Mouse (Mus musculus): Measurements from ENCODE around the gene Mpi.
A peak's percentile ranks its signal among the peaks of the same experiment; 100 is the strongest.

Gene Mpi

GRCm38 (mm10) chr9:57552139-57552887 lies at the start of gene Mpi:
Gene Mpi (minus strand): TSS chr9:57552763.
- DNase-seq (ENCODE audit: low spot score in 2 of 2): peak; percentile 44 to 71

DNA sequence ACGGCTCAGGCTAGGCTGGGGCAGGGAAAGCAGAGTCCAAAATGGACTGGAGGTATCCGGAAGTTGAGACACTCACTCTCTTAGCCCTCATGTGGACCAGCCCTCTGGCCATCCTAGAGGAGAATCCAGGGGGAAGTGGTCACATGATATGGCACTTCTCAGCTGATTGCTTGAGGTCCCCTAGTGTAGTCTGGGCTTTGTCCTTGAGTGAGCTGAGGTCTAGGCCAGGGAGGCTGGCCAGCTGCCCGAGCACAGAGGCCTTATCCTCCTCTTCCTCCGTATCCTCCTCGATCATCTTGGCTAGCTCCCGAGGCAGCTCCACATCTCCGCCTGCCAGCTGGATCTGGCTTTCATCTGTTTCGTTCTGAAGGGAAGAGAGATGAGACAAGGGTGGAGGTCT lies 49.5 kb upstream of the Mpi start:
- no peak for DNase-seq (ENCODE audit: low spot score in 2 of 2)

DNA sequence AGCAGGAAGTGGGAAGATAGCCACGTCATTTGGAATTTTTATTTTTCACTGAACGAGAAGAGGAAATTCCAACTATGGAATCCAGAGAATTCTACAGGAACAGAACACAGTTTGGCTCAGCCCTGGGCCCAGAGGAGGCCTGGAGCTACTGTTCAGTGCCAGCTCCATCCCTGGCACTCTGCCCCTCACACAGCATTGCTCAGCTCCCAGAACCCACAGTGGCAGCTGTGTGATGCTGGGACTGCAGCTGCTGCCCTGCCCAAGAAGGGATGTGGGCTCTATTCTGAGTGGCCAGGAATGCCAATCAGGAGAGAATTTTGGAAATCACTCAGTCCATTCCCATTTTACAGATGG lies 48.8 kb upstream of the Mpi start:
- no peak for DNase-seq (ENCODE audit: low spot score in 2 of 2)

DNA sequence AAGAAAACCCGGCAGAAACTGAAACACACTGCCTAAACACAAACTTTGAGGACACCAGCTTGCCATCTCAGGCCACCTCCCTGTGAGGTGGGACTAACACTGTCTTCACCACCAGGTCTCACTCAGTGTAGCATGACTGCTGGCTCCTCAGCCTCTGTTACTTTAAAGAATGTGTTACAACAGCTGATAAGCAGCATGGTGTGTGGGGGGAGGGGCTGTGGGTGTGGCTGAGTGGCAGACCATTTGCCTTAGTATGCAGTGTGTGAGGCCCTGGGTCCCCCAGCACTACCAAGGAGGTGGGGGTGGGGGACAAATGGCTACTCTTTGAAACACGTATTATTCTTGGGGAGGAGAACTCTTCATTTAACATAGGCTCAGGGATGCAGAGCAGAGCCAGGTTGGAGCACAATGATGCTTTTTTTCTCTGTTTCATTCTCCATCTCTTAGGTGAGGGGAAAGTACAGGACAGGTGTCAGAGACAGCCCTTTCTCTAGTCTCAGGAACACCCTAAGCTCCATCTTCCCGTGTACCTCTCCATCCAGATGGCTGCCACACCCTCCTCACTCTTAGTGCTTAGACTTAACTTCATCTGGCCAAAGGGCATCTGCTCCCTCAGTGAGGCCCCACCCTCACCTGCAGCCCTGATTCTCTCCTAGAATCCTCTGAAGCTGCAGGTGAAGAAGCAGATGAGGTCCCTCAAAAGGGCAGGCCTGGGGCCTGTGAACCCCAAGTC lies 48.2 kb upstream of the Mpi start:
- no peak for DNase-seq (ENCODE audit: low spot score in 2 of 2)

DNA sequence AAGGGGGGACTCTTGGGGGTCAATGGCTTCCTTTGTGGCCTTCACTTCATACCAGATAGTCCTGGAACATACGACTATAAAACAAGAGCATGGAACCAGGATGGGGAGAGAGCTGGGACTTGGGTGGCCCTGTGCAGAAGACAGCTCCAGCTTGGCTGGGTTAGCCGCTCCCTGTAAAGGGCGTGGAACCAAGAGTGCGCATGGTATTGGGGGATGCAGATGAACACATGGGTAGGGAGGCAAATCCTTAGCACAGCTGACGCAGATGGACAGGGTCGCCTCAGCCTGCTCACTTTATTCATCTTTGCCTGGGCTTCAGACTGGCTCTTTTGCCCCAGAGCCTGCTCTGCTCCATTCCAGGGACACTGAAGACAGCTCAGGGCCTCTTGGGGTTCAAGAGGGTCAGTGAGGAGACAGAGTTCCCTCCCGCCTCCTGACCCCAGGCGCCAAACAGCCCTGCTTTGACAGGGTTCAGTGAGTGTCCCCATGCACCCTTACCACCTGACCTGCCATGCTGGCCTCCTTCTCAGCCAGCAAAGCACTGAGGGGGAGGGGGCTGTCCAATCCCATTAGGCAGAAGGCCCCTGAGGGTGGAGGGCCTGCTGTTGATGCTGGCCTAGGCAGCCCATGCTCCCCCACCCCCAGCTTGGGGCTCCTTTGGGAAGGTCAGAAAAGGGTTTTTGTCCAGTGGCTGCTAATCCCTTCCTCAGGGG lies 46.4 kb upstream of the Mpi start:
- no peak for DNase-seq (ENCODE audit: low spot score in 2 of 2)

DNA sequence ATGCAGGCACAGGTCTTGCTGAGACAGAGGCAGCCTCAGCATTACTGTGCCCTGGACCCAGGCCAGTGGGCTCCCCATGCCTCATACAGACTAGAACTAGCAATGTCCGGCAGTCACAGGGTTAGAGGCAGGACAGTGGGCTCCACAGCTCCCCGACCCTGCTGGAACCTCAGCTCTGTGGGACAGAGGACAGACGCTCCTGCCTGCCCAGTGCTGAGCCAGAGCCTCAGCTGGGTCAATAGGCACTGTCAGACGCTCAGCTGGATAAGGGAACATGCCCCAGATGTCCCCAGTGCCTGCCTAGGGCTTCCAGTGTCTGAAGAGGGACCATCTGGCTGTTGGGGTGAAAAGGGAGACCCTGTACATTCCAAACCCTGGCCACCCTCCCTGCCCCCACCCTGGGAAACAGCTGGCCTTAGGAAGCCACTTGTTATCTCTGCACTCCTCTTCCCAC lies 45.4 kb upstream of the Mpi start:
- DNase-seq (ENCODE audit: low spot score in 2 of 2): no peak

- no peak for DNase-seq (ENCODE audit: low spot score in 2 of 2)
Measured at GRCm38 (mm10) chr9:57597265-57597664, 44.7 kb upstream of the Mpi start.

GRCm38 (mm10) chr9:57594174-57594509 lies 41.6 kb upstream of the Mpi start:
- DNase-seq (ENCODE audit: low spot score in 2 of 2): no peak

GRCm38 (mm10) chr9:57593454-57594173 lies 41.1 kb upstream of the Mpi start:
- no peak for DNase-seq (ENCODE audit: low spot score in 2 of 2)

DNA sequence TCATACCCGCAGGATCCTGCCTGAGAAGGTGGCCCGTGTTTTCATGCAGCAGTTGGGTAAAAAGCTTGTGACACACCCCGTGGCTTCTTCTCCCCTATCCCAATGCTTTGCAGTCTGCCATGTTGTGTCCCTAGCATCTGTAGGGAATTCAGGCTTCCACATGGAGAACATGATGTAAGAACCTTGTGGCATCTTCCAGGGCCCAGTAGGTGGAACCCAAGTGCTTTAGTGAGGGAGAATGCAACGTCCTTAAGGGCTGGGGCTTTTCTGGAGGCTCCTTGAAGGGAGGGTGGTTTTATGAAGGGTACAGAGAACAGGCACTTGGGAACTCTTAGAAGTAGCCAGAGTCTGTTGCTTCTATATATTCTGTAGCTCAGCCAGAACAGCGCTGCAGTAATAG lies 38.2 kb upstream of the Mpi start:
- DNase-seq (ENCODE audit: low spot score in 2 of 2): no peak

GRCm38 (mm10) chr9:57589224-57590126 lies 36.9 kb upstream of the Mpi start, which contains the start of gene Ulk3:
Gene Ulk3 (plus strand): TSS chr9:57589452.
- DNase-seq (ENCODE audit: low spot score in 2 of 2): peak; percentile 80 to 92

DNA sequence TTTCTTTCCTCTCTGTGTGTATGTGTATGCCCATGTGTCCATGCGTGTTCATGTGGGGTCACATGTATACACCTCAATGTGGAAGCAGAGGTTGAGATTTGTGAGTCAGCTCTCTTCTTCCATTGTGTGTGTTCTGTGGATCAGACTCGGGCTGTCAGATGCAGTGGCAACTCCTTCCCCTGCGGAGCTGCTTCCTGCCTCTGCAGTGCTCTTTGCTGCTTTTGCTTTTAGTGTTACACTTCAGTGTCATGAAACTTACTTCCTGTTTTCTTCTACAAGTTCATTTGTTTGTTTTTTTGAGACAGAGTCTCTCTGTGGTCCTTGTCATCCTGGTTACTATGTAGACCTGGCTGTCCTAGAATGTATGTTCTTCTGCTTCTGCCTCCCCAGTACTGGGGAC lies 32.4 kb upstream of the Mpi start:
- no peak for DNase-seq (ENCODE audit: low spot score in 2 of 2)

GRCm38 (mm10) chr9:57577144-57577849 lies 24.7 kb upstream of the Mpi start:
- DNase-seq (ENCODE audit: low spot score in 2 of 2): no peak

- no peak for DNase-seq (ENCODE audit: low spot score in 2 of 2)
Measured at GRCm38 (mm10) chr9:57575577-57575976, 23.0 kb upstream of the Mpi start.

- no peak for DNase-seq (ENCODE audit: low spot score in 2 of 2)
Measured at GRCm38 (mm10) chr9:57574397-57574796, 21.8 kb upstream of the Mpi start.

- DNase-seq (ENCODE audit: low spot score in 2 of 2): no peak
Measured at GRCm38 (mm10) chr9:57568500-57568899, 15.9 kb upstream of the Mpi start.

- no peak for DNase-seq (ENCODE audit: low spot score in 2 of 2)
Measured at GRCm38 (mm10) chr9:57566846-57567245, 14.3 kb upstream of the Mpi start.

DNA sequence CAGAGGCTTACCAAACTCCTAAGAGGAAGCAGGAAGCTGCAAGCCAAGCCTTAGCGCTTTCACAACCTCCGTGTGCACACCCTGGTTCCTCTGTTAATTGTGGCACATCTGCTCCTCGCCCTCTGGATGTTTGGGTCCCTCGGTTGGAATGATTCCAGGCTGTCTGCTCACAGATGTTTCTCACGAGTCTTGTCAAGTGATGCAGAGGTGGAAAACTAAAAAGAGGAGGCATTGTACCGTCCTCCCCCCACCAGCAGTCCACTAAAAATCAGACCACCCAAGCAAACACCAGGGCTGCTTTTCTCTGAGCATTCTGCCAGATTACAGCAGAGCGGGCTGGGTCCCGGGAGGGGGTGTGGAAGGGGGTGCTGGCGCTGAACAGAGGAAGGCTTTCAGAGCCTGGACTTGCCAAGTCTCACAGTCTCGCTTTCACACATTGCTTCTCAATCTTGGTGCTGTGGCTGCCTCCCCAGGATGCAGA lies 13.2 kb upstream of the Mpi start:
- no peak for DNase-seq (ENCODE audit: low spot score in 2 of 2)

DNA sequence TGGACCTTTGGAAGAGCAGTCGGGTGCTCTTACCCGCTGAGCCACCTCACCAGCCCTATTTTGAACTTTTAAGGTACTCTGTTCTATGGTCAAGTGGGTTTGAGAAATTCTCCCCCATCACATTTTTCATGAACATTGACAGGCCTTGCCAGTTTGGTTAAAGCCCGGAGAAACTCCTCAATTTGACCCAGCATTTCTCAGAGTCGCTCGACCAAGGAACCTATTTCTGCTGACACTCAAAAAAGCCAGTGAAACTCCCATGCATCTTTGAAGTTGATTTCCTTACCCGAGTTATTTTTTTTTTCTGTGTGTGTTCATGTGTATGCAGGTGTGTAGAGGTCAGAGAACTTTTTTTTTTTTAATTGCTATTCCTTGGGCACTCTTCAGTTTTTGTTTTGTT lies 12.0 kb upstream of the Mpi start:
- no peak for DNase-seq (ENCODE audit: low spot score in 2 of 2)

DNA sequence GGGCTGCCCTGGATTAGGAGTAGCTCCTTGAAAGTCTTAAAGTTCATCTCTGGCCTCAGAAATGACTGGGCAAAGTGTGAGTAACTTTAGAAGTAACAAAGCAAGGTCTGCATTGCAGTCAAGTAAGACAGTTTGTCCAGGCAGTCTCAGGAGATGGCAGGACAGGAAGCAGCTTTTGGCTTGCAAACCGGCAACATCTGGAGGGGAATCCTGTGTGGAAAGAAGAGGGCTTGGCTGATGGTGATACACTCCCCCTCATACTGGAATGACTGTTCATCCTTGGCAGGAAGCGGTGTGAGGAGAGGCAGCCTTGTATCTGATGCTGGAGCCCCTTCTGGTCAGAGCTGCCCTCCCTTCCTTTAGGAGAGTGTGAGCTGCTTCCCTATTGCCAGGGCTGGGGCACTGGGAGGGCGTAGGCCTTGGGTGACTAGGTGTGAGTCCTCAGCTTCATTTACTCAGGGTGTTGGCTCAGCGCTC lies 10.4 kb upstream of the Mpi start:
- no peak for DNase-seq (ENCODE audit: low spot score in 2 of 2)

Data from spleen, postnatal 4 days (tissue).